Mouse (Mus musculus): ENCODE results near the gene L3mbtl1. TPM values are rescaled to one million over a fixed set of nuclear protein-coding genes. Genes with fewer than 3 reads are reported as not detected.
"Not testable (repeated sequence)": the region's sequence is repeated elsewhere in the genome, so short reads cannot be mapped to it uniquely, and the experiment has no call there.

Gene L3mbtl1
- polyA plus RNA-seq (2012; fragmentation: generic; extraction: Trizol), result 0.01 TPM
- long read RNA-seq, experiment 1, result 0 reads
- long read RNA-seq, experiment 2, result 0 reads

- Histone ChIP-seq H3K36me3 (ENCODE audit: control insufficient read depth, insufficient read depth) (peaks cover 19% of the 10 kb centered on the region), H3K4me3 (ENCODE audit: insufficient read depth, poor library complexity, severe bottlenecking) (no peak within 1 kb of the TSS), H3K27me3 (ENCODE audit: control insufficient read depth, insufficient read depth, insufficient read length) (no peaks in the 10 kb centered on the region), H3ac (ENCODE audit: control insufficient read depth, insufficient read length, low read depth) (no peak within 1 kb of the TSS), H3K79me3 (ENCODE audit: low read depth) (no peaks in the 10 kb centered on the region), H3K79me2 (ENCODE audit: control insufficient read depth, insufficient read depth) (no peaks in the 10 kb centered on the region)
- TF ChIP-seq MAX (IDR thresholded peaks at IDR 0.05) (no peak), CTCF (IDR thresholded peaks at IDR 0.05; ENCODE audit: control insufficient read depth, insufficient read depth, insufficient read length) (no peak), CEBPB (IDR thresholded peaks at IDR 0.05; ENCODE audit: low read depth) (no peak), MYOD1 (IDR thresholded peaks at IDR 0.05; ENCODE audit: control insufficient read depth, insufficient read length, low read depth) (no peak), FOSL1 (IDR thresholded peaks at IDR 0.05; ENCODE audit: insufficient read depth, low read length, poor library complexity, severe bottlenecking) (no peak), USF1 (IDR thresholded peaks at IDR 0.05; ENCODE audit: low read depth) (no peak), MYOG (IDR thresholded peaks at IDR 0.05; ENCODE audit: control insufficient read depth, extremely low read depth, insufficient read length) (no peak)
Observed at GRCm38 (mm10) chr2:162943148-162943846, at the start of gene L3mbtl1. Gene L3mbtl1 (plus strand): TSS chr2:162943472.

GRCm38 (mm10) chr2:162899256-162899655 is 44.0 kb upstream of the L3mbtl1 start:
- not testable (repeated sequence) for H3K79me2 ChIP-seq (ENCODE audit: control insufficient read depth, insufficient read depth); H3K36me3 ChIP-seq (ENCODE audit: control insufficient read depth, insufficient read depth); H3K79me3 ChIP-seq (ENCODE audit: low read depth); H3K4me3 ChIP-seq (ENCODE audit: insufficient read depth, poor library complexity, severe bottlenecking); H3K27me3 ChIP-seq (ENCODE audit: control insufficient read depth, insufficient read depth, insufficient read length); H3ac ChIP-seq (ENCODE audit: control insufficient read depth, insufficient read length, low read depth)

- H3ac ChIP-seq (ENCODE audit: control insufficient read depth, insufficient read length, low read depth), result no peak overlapping the region
- H3K4me3 ChIP-seq (ENCODE audit: insufficient read depth, poor library complexity, severe bottlenecking), result no peak overlapping the region
- peaks cover 6% of the 10 kb centered on the region for H3K27me3 ChIP-seq (ENCODE audit: control insufficient read depth, insufficient read depth, insufficient read length)
- TF ChIP-seq MYOG (IDR thresholded peaks at IDR 0.05; ENCODE audit: control insufficient read depth, extremely low read depth, insufficient read length) (no peak), CEBPB (IDR thresholded peaks at IDR 0.05; ENCODE audit: low read depth) (no peak), MAX (IDR thresholded peaks at IDR 0.05) (no peak), MYOD1 (IDR thresholded peaks at IDR 0.05; ENCODE audit: control insufficient read depth, insufficient read length, low read depth) (no peak), FOSL1 (IDR thresholded peaks at IDR 0.05; ENCODE audit: insufficient read depth, low read length, poor library complexity, severe bottlenecking) (no peak), CTCF (IDR thresholded peaks at IDR 0.05; ENCODE audit: control insufficient read depth, insufficient read depth, insufficient read length) (no peak), USF1 (IDR thresholded peaks at IDR 0.05; ENCODE audit: low read depth) (no peak)
- H3K36me3 ChIP-seq (ENCODE audit: control insufficient read depth, insufficient read depth), result no peaks in the 10 kb centered on the region
- no peaks in the 10 kb centered on the region for H3K79me2 ChIP-seq (ENCODE audit: control insufficient read depth, insufficient read depth)
- no peaks in the 10 kb centered on the region for H3K79me3 ChIP-seq (ENCODE audit: low read depth)
Observed at GRCm38 (mm10) chr2:162899880-162900589, 43.2 kb upstream of the L3mbtl1 start.

- H3K79me3 ChIP-seq (ENCODE audit: low read depth), result no peaks in the 10 kb centered on the region
- H3ac ChIP-seq (ENCODE audit: control insufficient read depth, insufficient read length, low read depth), result no peak overlapping the region
- no peak overlapping the region for H3K4me3 ChIP-seq (ENCODE audit: insufficient read depth, poor library complexity, severe bottlenecking)
- peaks cover 10% of the 10 kb centered on the region for H3K27me3 ChIP-seq (ENCODE audit: control insufficient read depth, insufficient read depth, insufficient read length)
- H3K36me3 ChIP-seq (ENCODE audit: control insufficient read depth, insufficient read depth), result no peaks in the 10 kb centered on the region
- TF ChIP-seq MYOD1 (IDR thresholded peaks at IDR 0.05; ENCODE audit: control insufficient read depth, insufficient read length, low read depth), result no peak
- no peak for TF ChIP-seq MAX (IDR thresholded peaks at IDR 0.05)
- no peak for TF ChIP-seq FOSL1 (IDR thresholded peaks at IDR 0.05; ENCODE audit: insufficient read depth, low read length, poor library complexity, severe bottlenecking)
- no peak for TF ChIP-seq CEBPB (IDR thresholded peaks at IDR 0.05; ENCODE audit: low read depth)
- no peak for TF ChIP-seq USF1 (IDR thresholded peaks at IDR 0.05; ENCODE audit: low read depth)
- no peak for TF ChIP-seq CTCF (IDR thresholded peaks at IDR 0.05; ENCODE audit: control insufficient read depth, insufficient read depth, insufficient read length)
- no peak for TF ChIP-seq MYOG (IDR thresholded peaks at IDR 0.05; ENCODE audit: control insufficient read depth, extremely low read depth, insufficient read length)
- H3K79me2 ChIP-seq (ENCODE audit: control insufficient read depth, insufficient read depth), result no peaks in the 10 kb centered on the region
Observed at GRCm38 (mm10) chr2:162900590-162900916, 42.7 kb upstream of the L3mbtl1 start.

GRCm38 (mm10) chr2:162905902-162906301 is 37.4 kb upstream of the L3mbtl1 start:
- peaks cover 21% of the 10 kb centered on the region for H3K27me3 ChIP-seq (ENCODE audit: control insufficient read depth, insufficient read depth, insufficient read length)
- H3K79me3 ChIP-seq (ENCODE audit: low read depth), result no peaks in the 10 kb centered on the region
- no peak overlapping the region for H3K4me3 ChIP-seq (ENCODE audit: insufficient read depth, poor library complexity, severe bottlenecking)
- no peaks in the 10 kb centered on the region for H3K36me3 ChIP-seq (ENCODE audit: control insufficient read depth, insufficient read depth)
- H3ac ChIP-seq (ENCODE audit: control insufficient read depth, insufficient read length, low read depth), result no peak overlapping the region
- no peaks in the 10 kb centered on the region for H3K79me2 ChIP-seq (ENCODE audit: control insufficient read depth, insufficient read depth)
- TF ChIP-seq FOSL1 (IDR thresholded peaks at IDR 0.05; ENCODE audit: insufficient read depth, low read length, poor library complexity, severe bottlenecking) (no peak), MYOD1 (IDR thresholded peaks at IDR 0.05; ENCODE audit: control insufficient read depth, insufficient read length, low read depth) (no peak), USF1 (IDR thresholded peaks at IDR 0.05; ENCODE audit: low read depth) (no peak), CEBPB (IDR thresholded peaks at IDR 0.05; ENCODE audit: low read depth) (no peak), MAX (IDR thresholded peaks at IDR 0.05) (no peak), CTCF (IDR thresholded peaks at IDR 0.05; ENCODE audit: control insufficient read depth, insufficient read depth, insufficient read length) (no peak), MYOG (IDR thresholded peaks at IDR 0.05; ENCODE audit: control insufficient read depth, extremely low read depth, insufficient read length) (no peak)

All from C2C12 (cell line).